Mouse (Mus musculus): ENCODE measurements around the gene Ssh3.

The Ssh3 gene

DNA sequence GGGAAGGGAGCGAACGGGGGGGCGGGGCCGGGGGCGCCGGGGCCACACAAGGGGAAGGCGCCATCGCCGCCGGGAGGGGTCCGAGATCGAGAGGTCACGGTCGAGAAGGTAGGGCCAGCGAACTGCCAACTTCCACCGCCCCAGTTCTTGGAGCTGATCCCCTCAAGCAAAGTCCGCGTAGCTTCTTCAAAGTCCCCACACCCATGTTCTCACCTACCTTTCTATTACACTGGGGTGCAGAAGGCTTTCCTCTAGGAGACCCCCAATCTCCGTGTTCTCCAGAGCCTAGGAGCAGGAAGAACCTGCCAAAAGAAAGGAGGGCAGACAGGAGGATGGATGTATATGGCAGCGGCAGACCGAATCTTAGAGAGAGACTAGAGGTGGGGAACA is 53.5 kb downstream of the Ssh3 start:
- DNase-seq (ENCODE audit: low spot score), result no peak

- DNase-seq (ENCODE audit: low spot score), result no peak
Observed at GRCm38 (mm10) chr19:4214771-4215450, 54.1 kb downstream of the Ssh3 start.

DNA sequence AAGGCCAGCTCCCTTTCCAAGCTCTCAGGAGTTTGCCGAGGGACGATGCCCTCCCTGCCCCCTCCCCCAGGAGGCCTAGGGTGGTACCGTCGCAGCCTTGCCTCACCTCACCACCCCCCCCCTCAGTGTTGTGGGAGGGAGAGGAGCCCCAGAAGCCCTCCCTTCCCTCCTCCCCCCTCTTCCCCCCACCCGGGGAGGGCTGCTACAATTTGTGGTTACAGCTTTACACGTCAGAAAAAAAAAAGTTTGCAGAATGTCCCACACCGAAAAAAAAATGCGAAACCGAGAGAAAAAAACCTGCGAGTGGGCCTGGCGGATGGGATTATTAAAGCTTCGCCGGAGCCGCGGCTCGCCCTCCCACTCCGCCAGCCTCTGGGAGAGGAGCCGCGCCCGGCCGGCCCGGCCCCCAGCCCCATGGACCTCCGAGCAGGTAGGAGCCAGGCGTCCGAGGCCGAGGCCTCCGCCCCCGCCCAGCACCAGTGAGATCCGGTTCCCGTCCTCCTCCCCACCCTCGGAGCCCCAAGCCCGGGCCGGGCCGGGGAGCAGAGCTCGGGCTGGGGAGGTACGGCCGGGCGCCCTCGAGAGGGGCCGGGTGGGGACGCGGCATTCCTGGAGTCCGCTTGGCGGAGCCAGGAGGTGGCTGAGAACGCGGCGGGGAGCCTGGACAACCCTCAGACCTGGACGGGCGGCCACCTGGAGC is 54.8 kb downstream of the Ssh3 start, which contains the start of the genes Clcf1 and AC109138.7:
Gene Clcf1, plus strand, starts transcription at position 168 of the 700 bp plus-strand sequence.
Gene AC109138.7, plus strand, starts transcription at position 287 of the 700 bp plus-strand sequence.
- DNase-seq (ENCODE audit: low spot score), result no peak

DNA sequence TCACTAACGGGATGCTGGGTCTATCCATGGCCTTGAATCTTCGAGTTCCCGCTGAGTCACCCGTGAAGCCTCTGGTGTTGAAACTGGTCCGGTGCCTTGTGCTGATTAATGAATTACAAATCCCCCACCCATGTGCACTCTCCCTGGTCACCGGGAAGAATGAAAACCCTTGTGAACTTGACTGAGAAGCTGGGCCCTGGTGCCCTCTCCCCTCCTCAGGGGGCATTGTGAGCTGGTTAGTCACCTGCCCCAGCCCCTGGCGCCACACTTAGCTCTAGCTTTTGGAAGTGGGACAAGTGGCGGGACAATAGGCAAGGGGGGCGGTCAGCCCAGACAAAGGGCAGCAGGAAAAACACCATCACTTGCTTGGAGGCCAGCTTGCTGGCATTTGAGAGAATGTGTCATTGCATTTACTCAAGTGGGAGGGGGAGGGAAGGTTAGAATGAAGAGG is 55.4 kb downstream of the Ssh3 start:
- no peak for DNase-seq (ENCODE audit: low spot score)

DNA sequence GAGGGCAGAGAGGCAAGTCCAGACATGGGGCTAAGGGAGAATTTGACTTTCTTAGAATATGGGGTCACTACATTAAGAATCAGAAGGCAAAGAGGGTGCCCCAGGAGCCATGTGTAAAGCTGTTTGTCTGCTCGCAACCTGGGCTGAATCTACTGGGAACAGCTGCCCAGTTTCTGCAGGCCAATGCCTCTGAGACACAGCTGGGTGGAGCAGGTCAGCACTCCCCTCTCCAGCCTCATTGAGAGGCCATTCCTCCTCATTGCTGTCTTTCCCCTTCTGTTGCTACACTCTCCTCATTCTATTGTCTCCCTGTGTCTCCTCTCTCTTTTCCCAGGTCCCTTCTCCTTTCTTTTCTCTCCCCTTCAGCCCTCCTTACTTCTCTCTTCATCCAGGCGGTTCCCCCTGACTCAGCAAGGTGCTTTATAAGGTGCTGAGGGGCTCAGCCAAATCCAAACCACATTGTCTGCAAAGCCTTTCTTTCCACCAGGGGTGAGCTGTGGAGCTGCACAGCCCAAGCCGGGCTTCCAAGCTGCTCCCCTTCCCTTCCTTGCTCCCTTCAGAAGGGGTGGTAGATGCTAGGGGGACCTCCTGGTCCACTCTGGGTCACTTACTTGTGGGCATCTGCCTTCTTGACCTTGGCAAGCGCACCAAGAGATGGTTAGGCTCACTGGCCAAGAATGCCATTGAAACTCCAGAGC is 56.9 kb downstream of the Ssh3 start:
- DNase-seq (ENCODE audit: low spot score), result no peak
